Mouse (Mus musculus) layer of hippocampus, postnatal 25 days (tissue): Measurements from ENCODE around the gene Bbx. TPM values are rescaled to one million over a fixed set of nuclear protein-coding genes. Genes with fewer than 3 reads are reported as not detected.
A peak's percentile ranks its signal among the peaks of the same experiment; 100 is the strongest.

ENCODE experiments used
- DNase-seq, 2 experiments: peaks; one replicate each; pipeline ENCODE4 v3.0.0; 2022; ENCODE audit warnings: mixed read lengths in 2 of 2, low spot score in 1 of 2; ENCODE audit errors: extremely low spot score in 1 of 2
- total RNA-seq, 2 experiments: library from RNA; stranded (reverse); gene quantifications; 2 replicates each; pipeline ENCODE4 v1.2.3; 2021

Gene Bbx
- total RNA-seq, 2 experiments from 2014 or later = 20.9 to 21.3 TPM

DNA sequence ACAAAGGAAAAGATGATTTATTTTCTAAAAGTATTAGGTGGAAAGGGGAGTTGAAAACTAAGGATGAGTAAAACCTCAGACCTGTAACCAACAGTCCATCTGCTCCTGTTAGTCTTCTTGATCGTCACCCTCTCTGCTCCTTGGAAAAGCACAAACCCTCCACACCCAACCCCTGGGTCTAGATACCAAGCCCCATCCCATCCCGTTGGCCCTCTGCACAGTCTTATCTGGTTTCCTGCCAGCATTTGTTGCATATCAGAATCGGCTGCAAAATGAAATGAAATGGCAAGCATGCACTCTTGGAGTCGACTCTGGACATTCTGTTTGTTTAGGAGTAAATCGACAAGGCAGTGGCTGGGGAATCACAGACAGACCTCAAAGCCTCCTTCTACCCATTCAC lies 29.3 kb downstream of the Bbx start:
- DNase-seq = no peak

GRCm38 (mm10) chr16:50399775-50400174 lies 32.4 kb downstream of the Bbx start:
- no peak for DNase-seq

GRCm38 (mm10) chr16:50398564-50398963 lies 33.6 kb downstream of the Bbx start:
- no peak for DNase-seq

GRCm38 (mm10) chr16:50395928-50396612 lies 36.1 kb downstream of the Bbx start:
- DNase-seq = no peak

GRCm38 (mm10) chr16:50388499-50388898 lies 43.7 kb downstream of the Bbx start:
- no peak for DNase-seq

- no peak for DNase-seq
Measured at GRCm38 (mm10) chr16:50383541-50383940, 48.6 kb downstream of the Bbx start.

DNA sequence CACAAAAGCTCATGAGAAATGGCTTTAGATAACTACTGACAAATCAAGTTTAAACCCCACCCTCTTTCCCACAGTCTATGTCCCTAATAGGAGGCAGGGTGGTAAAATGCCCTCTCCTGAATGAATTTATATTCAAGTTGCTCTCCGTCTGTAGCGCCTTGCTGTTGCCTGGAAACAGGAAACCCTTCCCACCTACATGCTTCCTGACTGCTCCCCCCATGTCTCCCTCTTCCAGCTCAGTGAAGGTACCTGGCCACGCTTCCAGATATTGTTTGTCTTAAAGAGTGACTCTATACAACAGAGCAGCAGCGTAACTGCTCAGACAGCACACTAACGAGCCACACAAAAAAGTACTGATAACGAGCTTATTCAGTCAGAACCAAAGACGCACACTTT lies 50.8 kb downstream of the Bbx start:
- DNase-seq = peak in 1 of 2 experiments; percentile 18

DNA sequence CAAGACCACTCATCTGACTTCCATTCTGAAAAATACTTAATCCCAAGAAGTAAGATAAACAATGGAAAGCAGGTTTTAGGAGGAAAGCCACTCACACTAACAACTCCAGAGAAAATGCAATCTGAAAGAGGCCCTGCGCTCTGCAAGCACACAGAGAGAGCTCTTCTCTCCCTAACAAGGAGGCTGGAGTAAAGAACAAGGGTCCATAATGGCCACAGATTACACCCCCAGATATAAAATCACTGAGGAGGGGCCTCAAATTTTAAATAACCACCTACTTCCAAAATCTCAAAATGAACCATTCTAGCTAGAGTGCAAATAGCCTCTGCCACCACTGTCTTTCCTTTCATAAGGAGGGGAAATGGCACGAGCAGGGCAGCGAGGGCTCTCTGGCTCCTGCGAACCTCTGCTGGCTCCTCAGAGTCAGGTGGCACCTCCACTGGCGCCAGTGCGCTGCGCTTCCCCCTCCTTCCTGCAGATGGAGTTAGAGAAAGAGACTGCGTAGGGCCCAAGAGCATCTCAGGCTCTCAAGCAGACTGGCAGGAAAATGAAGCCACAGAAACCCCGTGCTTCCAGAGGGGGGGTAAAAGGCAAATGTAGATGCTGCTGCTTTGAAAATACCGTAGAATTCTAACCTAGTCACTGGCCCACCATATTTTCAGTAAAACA lies 51.4 kb downstream of the Bbx start:
- peak; percentile 63 to 78 for DNase-seq

DNA sequence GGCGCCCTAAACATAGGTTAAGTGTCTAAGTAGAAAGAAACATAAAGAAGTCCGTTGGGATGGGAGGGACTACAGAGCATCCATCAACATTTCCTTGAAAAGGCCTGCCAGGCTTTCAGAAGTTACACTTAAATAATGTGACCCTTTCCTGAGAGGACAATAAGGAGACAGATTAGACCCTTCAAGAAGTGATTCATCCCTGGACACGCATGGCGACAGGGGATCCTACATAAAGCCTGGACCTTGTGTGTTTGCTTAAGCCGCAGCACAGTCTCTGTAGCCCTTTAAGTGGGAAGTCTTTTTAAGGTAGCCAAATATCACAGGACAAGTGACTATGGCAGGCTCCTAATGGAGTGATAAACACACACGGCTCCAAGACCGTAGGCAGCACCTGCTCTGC lies 52.0 kb downstream of the Bbx start:
- DNase-seq = no peak

DNA sequence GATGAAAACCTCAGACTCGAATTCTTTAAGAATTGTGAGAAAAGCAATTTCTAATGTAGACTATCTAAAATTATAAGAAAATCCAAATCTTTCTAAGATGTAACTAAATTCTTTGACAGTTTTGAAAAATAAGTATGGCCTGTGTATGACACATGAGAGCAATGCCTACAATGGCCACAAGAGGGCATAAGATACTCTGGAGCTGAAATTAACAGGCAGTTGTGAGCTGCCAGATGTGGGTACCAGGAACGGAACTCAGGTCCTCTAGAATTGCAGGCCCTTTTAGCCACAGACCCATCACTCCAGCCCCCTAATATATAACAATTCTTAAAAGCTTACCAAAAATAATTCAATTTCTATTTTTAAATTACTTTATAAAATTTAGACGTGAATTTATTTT lies 57.6 kb downstream of the Bbx start:
- peak in 1 of 2 experiments; percentile 36 for DNase-seq

DNA sequence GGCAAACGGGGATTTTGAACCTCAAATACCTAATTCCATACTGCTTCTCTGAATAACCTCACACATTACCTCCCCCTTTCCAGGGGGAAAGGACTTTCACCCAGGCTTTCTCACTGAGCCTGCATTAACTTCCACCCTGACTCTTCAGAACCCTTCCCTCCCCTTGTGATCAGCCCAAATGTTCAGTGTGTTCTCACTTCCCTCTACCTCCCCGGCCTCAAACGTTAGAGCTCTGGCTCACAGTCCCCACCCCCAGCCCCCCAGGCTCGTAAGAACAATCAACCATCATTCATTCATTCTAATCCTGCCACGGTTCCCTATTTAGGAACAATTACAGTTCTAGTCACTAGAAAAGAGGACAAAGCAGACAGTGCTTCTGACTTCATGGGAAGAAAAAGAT lies 58.5 kb downstream of the Bbx start:
- no peak for DNase-seq

DNA sequence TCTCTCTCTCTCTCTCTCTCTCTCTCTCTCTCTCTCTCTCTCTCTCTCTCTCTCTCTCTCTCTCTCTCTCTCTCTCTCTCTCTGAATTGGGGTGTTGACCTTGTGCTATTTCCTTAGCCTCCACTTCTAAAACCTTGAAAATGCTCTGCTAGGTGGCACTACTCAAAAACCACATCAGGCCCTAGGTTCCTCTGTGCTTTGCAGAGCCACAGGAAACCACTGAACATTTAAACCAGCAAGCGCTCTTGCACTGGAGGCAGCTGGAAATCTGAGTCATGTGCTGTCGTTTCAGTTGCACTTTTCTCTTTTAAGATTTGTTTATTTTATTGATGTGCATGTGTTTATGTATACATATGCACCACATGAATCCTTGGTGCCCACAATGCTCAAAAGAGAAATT lies 59.6 kb downstream of the Bbx start:
- no peak for DNase-seq

- DNase-seq = no peak
Measured at GRCm38 (mm10) chr16:50371460-50371859, 60.7 kb downstream of the Bbx start.

DNA sequence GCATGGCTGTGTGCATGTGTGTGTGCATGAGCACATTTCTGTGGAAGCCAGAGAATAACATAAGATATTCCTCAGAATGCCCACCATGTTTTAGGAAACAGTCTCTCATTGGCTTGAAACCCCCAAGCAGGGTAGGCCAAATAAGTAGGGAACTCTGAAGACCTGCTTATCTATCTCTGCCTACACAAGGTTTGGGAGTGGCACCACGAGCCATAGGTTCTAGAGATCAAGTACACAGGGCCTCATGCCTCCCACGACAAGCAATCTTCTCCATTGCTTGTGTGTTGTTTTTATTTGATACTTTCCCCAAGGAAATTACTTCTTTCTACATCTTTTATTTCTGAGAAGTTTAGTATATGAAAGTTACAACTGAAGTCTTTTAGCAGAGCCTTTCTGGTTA lies 61.8 kb downstream of the Bbx start:
- DNase-seq = no peak

DNA sequence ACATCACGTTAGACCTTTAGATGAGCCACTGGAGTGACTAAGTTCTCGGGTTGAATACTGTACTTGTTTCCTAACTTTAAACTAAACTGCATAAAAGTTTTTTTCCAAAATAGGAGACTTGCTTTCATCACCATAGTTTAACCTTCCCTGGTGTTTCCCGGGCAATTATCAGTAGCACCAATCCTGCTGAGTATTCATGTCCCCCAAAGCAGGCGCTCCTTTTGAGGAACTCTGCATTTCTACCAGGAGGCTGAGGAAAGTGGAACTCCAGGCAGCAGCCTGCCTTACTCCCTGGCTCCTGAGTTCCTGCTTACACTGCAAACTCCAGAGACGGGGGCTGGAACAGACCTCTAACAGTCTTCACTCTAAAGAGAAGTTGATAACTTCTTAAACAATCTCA lies 65.6 kb downstream of the Bbx start:
- DNase-seq = no peak

- peak; percentile 18 to 39 for DNase-seq
Measured at GRCm38 (mm10) chr16:50364189-50365059, 67.8 kb downstream of the Bbx start.

GRCm38 (mm10) chr16:50363443-50364188 lies 68.6 kb downstream of the Bbx start:
- DNase-seq = peak in 1 of 2 experiments; percentile 13

GRCm38 (mm10) chr16:50360631-50361030 lies 71.6 kb downstream of the Bbx start:
- DNase-seq = no peak

DNA sequence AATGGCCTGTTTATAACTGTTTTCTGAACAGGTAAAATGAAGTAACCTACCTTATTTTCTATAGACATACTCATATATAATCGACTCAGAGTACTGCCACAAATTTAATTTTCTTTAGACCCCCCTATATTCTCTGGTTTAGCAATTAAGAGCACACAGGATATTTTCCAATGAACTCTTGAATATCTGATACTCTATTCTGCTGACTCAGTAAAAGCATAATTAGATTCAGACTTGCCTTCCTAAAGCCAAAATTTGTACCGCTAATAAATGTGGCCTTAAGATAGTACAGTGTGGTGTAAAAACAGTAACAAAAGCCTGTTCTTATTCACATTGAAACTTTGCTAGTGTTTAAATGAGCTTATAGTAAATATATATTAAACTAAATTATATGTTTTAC lies 102.5 kb downstream of the Bbx start:
- no peak for DNase-seq

GRCm38 (mm10) chr16:50324746-50325145 lies 107.4 kb downstream of the Bbx start:
- no peak for DNase-seq

DNA sequence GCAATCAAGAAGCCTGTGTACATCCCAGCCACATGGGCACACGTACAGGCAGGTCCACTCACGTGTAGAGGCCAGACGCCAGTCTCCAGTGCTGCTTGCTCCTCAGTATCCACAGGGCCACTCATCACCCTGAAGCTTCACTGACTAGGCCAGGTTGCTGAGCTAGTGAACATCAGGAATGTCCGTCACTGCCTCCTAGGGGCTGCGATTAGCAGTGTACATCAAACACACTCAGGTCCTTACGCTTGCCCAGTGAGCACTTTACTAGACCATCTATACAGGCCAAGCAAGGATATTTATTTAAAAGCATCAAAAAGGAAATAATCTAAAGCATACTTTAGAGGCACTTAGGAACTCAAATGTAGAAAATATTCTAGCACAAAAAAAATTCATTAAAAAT lies 107.9 kb downstream of the Bbx start:
- no peak for DNase-seq
